Mouse (Mus musculus): ENCODE measurements around the gene Tex101. TPM values are rescaled to one million over a fixed set of nuclear protein-coding genes. Genes with fewer than 3 reads are reported as not detected.
A peak's percentile ranks its signal among the peaks of the same experiment; 100 is the strongest.

The Tex101 gene
- total and polyA plus RNA-seq, 3 experiments, result not detected

DNA sequence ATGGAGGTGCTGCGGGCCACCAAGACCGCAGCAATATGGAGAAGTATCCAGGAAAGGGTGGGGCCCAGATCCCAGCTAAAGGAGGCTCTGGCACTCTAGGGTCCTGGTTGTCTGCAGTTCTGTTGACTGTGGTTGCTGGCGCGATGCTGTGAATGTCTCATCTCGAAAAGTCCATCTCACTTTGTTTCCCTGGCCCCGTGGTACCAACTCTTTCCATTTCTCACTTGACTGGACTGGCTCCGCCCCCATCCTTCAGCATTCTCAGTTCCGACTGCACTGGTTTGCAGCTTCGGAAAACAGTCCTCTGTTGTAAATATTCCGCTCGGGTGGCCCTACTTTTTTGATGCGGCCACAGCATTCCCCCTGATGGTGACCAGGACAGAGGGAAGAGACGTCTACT is 36.0 kb downstream of the Tex101 start:
- H3K4me3 ChIP-seq (replicated peaks in 1 of 3; ENCODE audit: low read depth in 2 of 3, low read length in 2 of 3, poor library complexity in 1 of 3), result peak overlapping the region in 2 of 3 experiments; percentile 3 to 6
- H3K4me1 ChIP-seq (ENCODE audit: control insufficient read depth in 1 of 2, insufficient read depth in 2 of 2), result peaks cover 18 to 19% of the 10 kb centered on the region in 2 experiments
- no peak overlapping the region; the same call in 1 of the 2 replicates for H3K9ac ChIP-seq (ENCODE audit: insufficient read depth, low read depth)
- no peak for TF ChIP-seq E2F4 (IDR thresholded peaks at IDR 0.05; ENCODE audit: insufficient replicate concordance, low read depth, low read length)
- TF ChIP-seq MEF2A (IDR thresholded peaks at IDR 0.05; ENCODE audit: borderline replicate concordance, low read depth, low read length), result peak; percentile 52; the same call in 1 of the 2 replicates
- TF ChIP-seq MAZ (IDR thresholded peaks at IDR 0.05; ENCODE audit: low read depth, low read length), result no peak
- TF ChIP-seq ETS1 (conservative IDR thresholded peaks at IDR 0.05; ENCODE audit: low read depth, low read length), result no peak; the same call in 1 of the 2 replicates
- no peak for TF ChIP-seq TBP (conservative IDR thresholded peaks at IDR 0.05; ENCODE audit: low read depth, low read length)
- no peak for TF ChIP-seq JUN (IDR thresholded peaks at IDR 0.05; ENCODE audit: insufficient read depth, low read depth, low read length)
- TF ChIP-seq TCF12 (IDR thresholded peaks at IDR 0.05; ENCODE audit: low read depth, low read length), result peak; percentile 26; the same call in 1 of the 2 replicates
- no peak for TF ChIP-seq ZKSCAN1 (IDR thresholded peaks at IDR 0.05; ENCODE audit: borderline replicate concordance, low read depth, low read length)
- no peak for TF ChIP-seq MXI1 (IDR thresholded peaks at IDR 0.05; ENCODE audit: low read depth, low read length)
- TF ChIP-seq KAT2A (IDR thresholded peaks at IDR 0.05; ENCODE audit: insufficient replicate concordance, low read length), result no peak
- TF ChIP-seq ZC3H11A (IDR thresholded peaks at IDR 0.05; ENCODE audit: low read depth, low read length), result no peak
- TF ChIP-seq GABPA (IDR thresholded peaks at IDR 0.05; ENCODE audit: insufficient replicate concordance, low read depth, low read length), result no peak
- no peak for TF ChIP-seq UBTF (IDR thresholded peaks at IDR 0.05; ENCODE audit: low read depth, low read length)
- peak; percentile 26; the same call in 1 of the 2 replicates for TF ChIP-seq BHLHE40 (IDR thresholded peaks at IDR 0.05; ENCODE audit: low read depth, low read length)
- no peak for TF ChIP-seq SMC3 (IDR thresholded peaks at IDR 0.05; ENCODE audit: low read depth, low read length)
- TF ChIP-seq ZNF384 (IDR thresholded peaks at IDR 0.05; ENCODE audit: low read depth, low read length), result no peak
- TF ChIP-seq USF1 (IDR thresholded peaks at IDR 0.05; ENCODE audit: low read depth, low read length), result no peak
- TF ChIP-seq POLR2A (IDR thresholded peaks at IDR 0.05; ENCODE audit: low read depth, low read length), result no peak
- TF ChIP-seq CHD1 (IDR thresholded peaks at IDR 0.05; ENCODE audit: low read depth, low read length), result no peak
- TF ChIP-seq SIN3A (IDR thresholded peaks at IDR 0.05; ENCODE audit: low read length), result 0 out of 2 replicates have a peak, but pooled peaks have one; percentile 26
- no peak for TF ChIP-seq HCFC1 (IDR thresholded peaks at IDR 0.05; ENCODE audit: low read depth, low read length)
- no peak for TF ChIP-seq USF2 (conservative IDR thresholded peaks at IDR 0.05; ENCODE audit: low read depth, low read length)
- TF ChIP-seq MAFK (IDR thresholded peaks at IDR 0.05; ENCODE audit: insufficient replicate concordance, low read length), result no peak
- TF ChIP-seq CTCF (conservative IDR thresholded peaks at IDR 0.05 in 1 of 2, IDR thresholded peaks at IDR 0.05 in 1 of 2; ENCODE audit: low read depth in 2 of 2, low read length in 2 of 2), result no peak
- TF ChIP-seq NELFE (IDR thresholded peaks at IDR 0.05; ENCODE audit: low read depth, low read length), result no peak
- TF ChIP-seq ELF1 (IDR thresholded peaks at IDR 0.05; ENCODE audit: low read depth, low read length), result 0 out of 2 replicates have a peak, but pooled peaks have one; percentile 33
- no peak for TF ChIP-seq RCOR1 (conservative IDR thresholded peaks at IDR 0.05; ENCODE audit: low read depth, low read length)
- 0 out of 2 replicates have a peak, but pooled peaks have one; percentile 19 for TF ChIP-seq MYC (IDR thresholded peaks at IDR 0.05; ENCODE audit: low read depth, low read length)
- TF ChIP-seq PAX5 (IDR thresholded peaks at IDR 0.05; ENCODE audit: low read length), result no peak
- no peak for TF ChIP-seq POLR2AphosphoS2 (IDR thresholded peaks at IDR 0.05; ENCODE audit: low read depth, low read length)
- no peak for TF ChIP-seq RAD21 (IDR thresholded peaks at IDR 0.05; ENCODE audit: low read depth, low read length)
- TF ChIP-seq EP300 (IDR thresholded peaks at IDR 0.05; ENCODE audit: low read length), result peak; percentile 63
- TF ChIP-seq NRF1 (IDR thresholded peaks at IDR 0.05; ENCODE audit: low read depth, low read length), result no peak
- TF ChIP-seq CHD2 (IDR thresholded peaks at IDR 0.05; ENCODE audit: low read length), result no peak
- TF ChIP-seq IRF4 (IDR thresholded peaks at IDR 0.05; ENCODE audit: low read depth, low read length), result peak; percentile 74
- TF ChIP-seq ZMIZ1 (IDR thresholded peaks at IDR 0.05; ENCODE audit: low read depth, low read length), result no peak
- TF ChIP-seq MAX (IDR thresholded peaks at IDR 0.05; ENCODE audit: low read length), result peak; percentile 47; the same call in 1 of the 2 replicates
- no peak for TF ChIP-seq JUND (conservative IDR thresholded peaks at IDR 0.05; ENCODE audit: low read depth, low read length)
- DNase-seq (ENCODE audit: extremely low read depth), result peak; percentile 65
- H3K4me2 ChIP-seq (ENCODE audit: insufficient read depth, low read depth, poor library complexity, severe bottlenecking), result peak overlapping the region; percentile 53
- H3K27me3 ChIP-seq (replicated peaks), result peaks cover 11% of the 10 kb centered on the region
- no peaks in the 10 kb centered on the region for H3K79me2 ChIP-seq (replicated peaks; ENCODE audit: control insufficient read depth, extremely low read depth, insufficient read depth, poor library complexity, severe bottlenecking)
- dilution Hi-C loops (cut with MboI; ENCODE audit: extremely low pct_ligation_motif_present, extremely low pct_unique_long_range_greater_than_20kb, low sequenced_read_pairs), result no loop called here
- in situ Hi-C loops (cut with MboI; ENCODE audit: low pct_ligation_motif_present, low pct_unique_long_range_greater_than_20kb, low sequenced_read_pairs), result loop anchor here (10.0 kb wide), 1 partner anchor 106 kb away; the partner anchor contains the start of gene Irgq
- H3K36me3 ChIP-seq (replicated peaks in 1 of 2; ENCODE audit: control insufficient read depth in 1 of 2, insufficient read depth in 1 of 2, low read length in 1 of 2), result no peaks in the 10 kb centered on the region
- no peak overlapping the region for H3K27ac ChIP-seq (ENCODE audit: insufficient read depth, low read depth)
- no peaks in the 10 kb centered on the region for H3K9me3 ChIP-seq (replicated peaks; ENCODE audit: low read length)
